Mouse (Mus musculus): ENCODE results near the gene Prss28.

The Prss28 gene

GRCm38 (mm10) chr17:25308346-25308745 lies at the start of gene Prss28:
Gene Prss28 (plus strand): TSS chr17:25308646.
- no peak for DNase-seq

GRCm38 (mm10) chr17:25264453-25264852 lies 44.0 kb upstream of the Prss28 start:
- no peak for DNase-seq

- no peak for DNase-seq
These were observed 37.6 kb upstream of the Prss28 start for GRCm38 (mm10) chr17:25270795-25271335.

GRCm38 (mm10) chr17:25272326-25272725 lies 36.1 kb upstream of the Prss28 start:
- no peak for DNase-seq

GRCm38 (mm10) chr17:25272951-25273705 lies 35.3 kb upstream of the Prss28 start:
- peak; percentile 91 for DNase-seq

GRCm38 (mm10) chr17:25273706-25274501 lies 34.5 kb upstream of the Prss28 start:
- DNase-seq, result peak; percentile 95

- DNase-seq, result no peak
These were observed 33.7 kb upstream of the Prss28 start, which contains the start of gene Ube2i for GRCm38 (mm10) chr17:25274571-25275346. Gene Ube2i (minus strand): TSS chr17:25274622.

GRCm38 (mm10) chr17:25275833-25276232 lies 32.6 kb upstream of the Prss28 start:
- DNase-seq, result no peak

- no peak for DNase-seq
These were observed 26.3 kb upstream of the Prss28 start for GRCm38 (mm10) chr17:25282133-25282532.

GRCm38 (mm10) chr17:25285033-25285432 lies 23.4 kb upstream of the Prss28 start:
- DNase-seq, result peak; percentile 74

GRCm38 (mm10) chr17:25288842-25289241 lies 19.6 kb upstream of the Prss28 start:
- DNase-seq, result no peak

GRCm38 (mm10) chr17:25290411-25290810 lies 18.0 kb upstream of the Prss28 start:
- no peak for DNase-seq

- no peak for DNase-seq
These were observed 15.0 kb upstream of the Prss28 start for GRCm38 (mm10) chr17:25293495-25293894.

- DNase-seq, result no peak
These were observed 14.3 kb upstream of the Prss28 start for GRCm38 (mm10) chr17:25294111-25294510.

- no peak for DNase-seq
These were observed 10.4 kb upstream of the Prss28 start, which contains the start of gene Prss34 for GRCm38 (mm10) chr17:25298094-25298493. Gene Prss34 (plus strand): TSS chr17:25298394.

- DNase-seq, result no peak
These were observed 9.9 kb downstream of the Prss28 start, which contains the start of gene Prss29 for GRCm38 (mm10) chr17:25318354-25318753. Gene Prss29 (plus strand): TSS chr17:25318654.

GRCm38 (mm10) chr17:25320819-25321218 lies 12.4 kb downstream of the Prss28 start:
- no peak for DNase-seq

- no peak for DNase-seq
These were observed 14.5 kb downstream of the Prss28 start for GRCm38 (mm10) chr17:25322930-25323329.

- no peak for DNase-seq
These were observed 23.9 kb downstream of the Prss28 start for GRCm38 (mm10) chr17:25332321-25332720.

- DNase-seq, result peak; percentile 11
These were observed 25.5 kb downstream of the Prss28 start for GRCm38 (mm10) chr17:25333943-25334342.

- DNase-seq, result no peak
These were observed 29.8 kb downstream of the Prss28 start for GRCm38 (mm10) chr17:25338218-25338617.

GRCm38 (mm10) chr17:25340003-25340402 lies 31.6 kb downstream of the Prss28 start:
- no peak for DNase-seq

GRCm38 (mm10) chr17:25341490-25341889 lies 33.0 kb downstream of the Prss28 start:
- DNase-seq, result no peak

Data from cerebellum, adult 11 months (tissue).